Mouse (Mus musculus) spleen, adult 12 weeks (tissue): ENCODE data around the gene Icosl.
"Not testable (repeated sequence)": the region's sequence is repeated elsewhere in the genome, so short reads cannot be mapped to it uniquely, and the experiment has no call there.

Experiments
- DNase-seq: peaks from one replicate; pipeline ENCODE4 v3.0.0; 2022; ENCODE audit warnings: low spot score

Gene Icosl

GRCm38 (mm10) chr10:78074977-78075376, 5.9 kb downstream of the Icosl start:
- no peak for DNase-seq

- DNase-seq = no peak
Measured at GRCm38 (mm10) chr10:78077862-78078261, 8.8 kb downstream of the Icosl start.

GRCm38 (mm10) chr10:78078276-78078675, 9.2 kb downstream of the Icosl start:
- DNase-seq = no peak

GRCm38 (mm10) chr10:78079955-78080591, 11.0 kb downstream of the Icosl start:
- no peak for DNase-seq

- DNase-seq = no peak
Measured at GRCm38 (mm10) chr10:78084073-78084472, 15.0 kb downstream of the Icosl start.

- DNase-seq = no peak
Measured at GRCm38 (mm10) chr10:78085711-78086110, 16.6 kb downstream of the Icosl start.

GRCm38 (mm10) chr10:78086444-78087061, 17.5 kb downstream of the Icosl start:
- DNase-seq = peak; percentile 24

GRCm38 (mm10) chr10:78087101-78087511, 18.0 kb downstream of the Icosl start:
- peak; percentile 45 for DNase-seq

GRCm38 (mm10) chr10:78090246-78090645, 21.1 kb downstream of the Icosl start:
- DNase-seq = no peak

- no peak for DNase-seq
Measured at GRCm38 (mm10) chr10:78090706-78091491, 21.8 kb downstream of the Icosl start.

- DNase-seq = peak; percentile 28
Measured at GRCm38 (mm10) chr10:78091865-78092724, 23.0 kb downstream of the Icosl start.

- DNase-seq = peak; percentile 65
Measured at GRCm38 (mm10) chr10:78092725-78093029, 23.6 kb downstream of the Icosl start.

GRCm38 (mm10) chr10:78095221-78095620, 26.1 kb downstream of the Icosl start:
- no peak for DNase-seq

- no peak for DNase-seq
Measured at GRCm38 (mm10) chr10:78095954-78096931, 27.1 kb downstream of the Icosl start.

- DNase-seq = not testable (repeated sequence)
Measured at GRCm38 (mm10) chr10:78099860-78100259, 30.8 kb downstream of the Icosl start.

- DNase-seq = no peak
Measured at GRCm38 (mm10) chr10:78100989-78101780, 32.1 kb downstream of the Icosl start.

- no peak for DNase-seq
Measured at GRCm38 (mm10) chr10:78104555-78105490, 35.7 kb downstream of the Icosl start.

GRCm38 (mm10) chr10:78105548-78105947, 36.4 kb downstream of the Icosl start:
- DNase-seq = no peak

GRCm38 (mm10) chr10:78114521-78115092, 45.5 kb downstream of the Icosl start:
- DNase-seq = no peak
